Mouse (Mus musculus): ENCODE data around the gene Sash1.

Gene Sash1

DNA sequence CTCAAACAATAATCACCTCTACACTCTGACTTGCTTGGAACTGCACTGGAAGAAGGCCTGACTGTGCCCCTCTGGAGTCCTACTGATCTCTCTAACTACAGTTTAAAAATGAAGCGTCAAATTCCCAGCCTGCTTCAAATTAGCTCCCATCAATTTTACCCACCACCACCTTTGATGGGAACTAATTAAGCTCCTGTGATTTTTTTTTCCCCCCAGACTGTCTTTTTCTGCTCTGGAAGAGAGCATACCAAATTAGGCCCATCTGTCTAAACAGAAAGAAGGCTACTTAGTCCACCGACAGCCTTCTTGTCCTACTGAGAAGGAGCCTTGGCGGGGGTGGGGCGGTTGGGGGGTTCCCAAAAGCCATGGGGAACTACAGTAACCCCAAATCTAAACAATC is 37.9 kb downstream of the Sash1 start:
- no peak for DNase-seq

- DNase-seq = no peak
Measured at GRCm38 (mm10) chr10:8846258-8846657, 39.6 kb downstream of the Sash1 start.

- no peak for DNase-seq
Measured at GRCm38 (mm10) chr10:8845230-8845770, 40.6 kb downstream of the Sash1 start.

DNA sequence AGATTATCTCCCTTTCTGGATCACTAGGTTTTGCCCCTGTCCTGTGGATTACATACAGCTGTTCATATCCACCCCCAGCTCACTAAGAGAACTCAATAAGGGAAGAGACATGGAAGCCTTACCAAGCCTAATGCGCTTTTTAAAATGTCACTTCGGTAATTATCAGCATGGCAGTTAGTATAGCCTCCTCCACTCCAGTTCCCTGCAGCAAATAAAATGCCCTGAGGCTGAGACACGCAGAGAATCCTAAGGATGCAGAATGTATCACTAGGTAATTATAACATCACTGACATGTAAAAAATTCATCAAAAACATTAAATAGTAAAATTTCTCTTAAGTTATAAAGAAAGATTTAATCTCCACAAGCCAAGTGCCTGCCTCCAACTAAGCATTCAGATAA is 45.9 kb downstream of the Sash1 start:
- no peak for DNase-seq

- DNase-seq = peak; percentile 50 to 64
Measured at GRCm38 (mm10) chr10:8833816-8834464, 51.9 kb downstream of the Sash1 start.

DNA sequence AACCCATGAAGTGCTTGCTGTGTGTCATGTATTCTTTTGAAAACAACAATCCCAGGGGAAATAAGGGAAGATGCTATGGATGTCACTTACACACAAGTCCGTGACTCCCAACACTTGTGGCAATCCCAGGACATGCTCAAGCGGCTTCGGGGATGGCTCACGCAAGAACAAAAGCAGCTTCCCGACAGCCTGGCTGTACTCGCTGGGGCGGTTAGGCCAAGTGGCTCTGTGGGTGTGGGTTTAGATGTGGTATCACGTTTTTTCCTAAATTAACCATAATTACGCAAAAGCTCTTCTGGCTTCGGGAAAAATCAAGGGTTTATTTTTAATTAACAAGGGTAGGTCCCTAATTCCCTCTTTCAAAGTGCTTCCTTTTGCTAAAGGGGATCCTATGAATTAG is 59.6 kb downstream of the Sash1 start:
- DNase-seq = no peak

- DNase-seq = no peak
Measured at GRCm38 (mm10) chr10:8825874-8826273, 60.0 kb downstream of the Sash1 start.

- no peak for DNase-seq
Measured at GRCm38 (mm10) chr10:8818066-8818465, 67.8 kb downstream of the Sash1 start.

GRCm38 (mm10) chr10:8813984-8814578 is 71.8 kb downstream of the Sash1 start:
- DNase-seq = no peak

- no peak for DNase-seq
Measured at GRCm38 (mm10) chr10:8813259-8813658, 72.6 kb downstream of the Sash1 start.

- no peak for DNase-seq
Measured at GRCm38 (mm10) chr10:8812807-8813206, 73.1 kb downstream of the Sash1 start.

DNA sequence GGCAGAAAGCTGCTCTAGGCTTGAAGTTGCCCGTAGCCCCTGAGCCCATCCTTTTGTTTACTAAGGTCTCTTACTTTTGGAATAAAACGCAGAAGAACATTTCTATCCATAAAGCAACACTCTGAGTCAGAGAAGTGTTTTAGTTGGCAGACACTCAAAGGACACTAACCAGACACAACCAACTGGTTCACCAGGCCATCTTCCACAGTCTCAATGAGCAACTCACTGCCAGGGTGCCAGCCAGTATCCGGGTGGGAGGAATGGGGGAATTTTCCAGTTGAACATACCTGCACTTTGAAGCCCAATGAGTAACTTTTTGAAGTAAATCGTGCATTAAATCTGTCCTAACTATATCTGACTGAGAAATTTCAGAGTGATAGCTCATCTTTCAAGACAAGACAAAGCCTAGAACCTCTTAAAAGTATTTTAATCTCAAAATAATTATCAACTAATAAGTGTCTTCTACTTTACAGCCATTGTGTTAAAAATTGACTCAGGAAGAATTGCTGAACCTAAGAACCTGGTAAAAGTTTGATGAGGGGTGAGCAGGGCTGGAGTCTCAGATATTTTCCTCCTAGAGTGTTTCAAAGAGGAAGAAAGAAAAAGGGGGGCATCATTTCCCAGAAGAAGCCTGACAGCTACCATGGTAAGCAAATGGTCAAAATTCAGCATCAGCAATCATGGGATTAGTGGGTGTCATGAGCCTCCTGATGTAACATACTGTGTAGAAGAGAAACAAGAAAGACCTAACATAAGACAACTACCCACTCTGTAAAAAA is 74.4 kb downstream of the Sash1 start:
- peak in 1 of 2 experiments; percentile 44 for DNase-seq

GRCm38 (mm10) chr10:8810496-8810895 is 75.4 kb downstream of the Sash1 start:
- DNase-seq = no peak

- DNase-seq = no peak
Measured at GRCm38 (mm10) chr10:8808383-8808782, 77.5 kb downstream of the Sash1 start.

- no peak for DNase-seq
Measured at GRCm38 (mm10) chr10:8807581-8807980, 78.3 kb downstream of the Sash1 start.

DNA sequence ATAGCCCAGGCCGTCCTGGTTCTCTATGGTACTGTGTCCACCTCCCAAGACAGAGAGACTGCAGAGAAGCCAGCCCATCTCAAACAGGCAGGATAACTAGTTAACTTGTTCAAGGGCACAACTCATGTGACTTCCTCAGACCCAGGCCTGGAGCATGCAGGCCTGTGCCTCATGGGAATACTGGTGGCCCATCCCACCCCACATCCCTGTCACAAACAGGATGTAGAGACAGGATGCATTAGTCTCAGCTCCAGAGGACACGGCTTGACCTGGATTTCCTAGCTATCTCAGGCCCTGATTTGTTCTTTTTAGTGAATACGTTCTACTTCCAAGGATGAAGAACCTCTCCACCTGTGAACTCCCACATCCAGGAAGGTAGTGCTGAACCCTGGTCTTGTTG is 80.5 kb downstream of the Sash1 start:
- peak; percentile 34 to 58 for DNase-seq

DNA sequence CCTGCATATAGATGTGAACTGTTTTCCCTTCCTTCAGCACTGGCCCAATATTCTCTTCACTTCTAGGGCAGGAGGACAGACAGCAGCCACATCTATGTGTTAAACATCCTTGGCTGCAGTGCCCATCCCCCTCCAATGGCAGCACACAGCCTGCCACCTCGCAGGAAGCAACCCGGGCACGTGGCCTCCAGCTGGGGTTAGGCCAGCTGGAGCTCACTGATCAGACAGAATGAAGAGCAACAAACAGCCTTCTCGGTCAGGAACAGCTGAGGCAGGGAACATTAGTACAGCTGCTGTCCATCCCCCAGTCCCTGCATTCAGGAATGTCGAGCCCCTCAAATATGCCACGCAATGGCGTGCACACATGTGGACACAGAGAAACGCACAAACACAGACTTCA is 81.6 kb downstream of the Sash1 start:
- peak; percentile 40 to 62 for DNase-seq

- no peak for DNase-seq
Measured at GRCm38 (mm10) chr10:8801719-8802347, 84.0 kb downstream of the Sash1 start.

DNA sequence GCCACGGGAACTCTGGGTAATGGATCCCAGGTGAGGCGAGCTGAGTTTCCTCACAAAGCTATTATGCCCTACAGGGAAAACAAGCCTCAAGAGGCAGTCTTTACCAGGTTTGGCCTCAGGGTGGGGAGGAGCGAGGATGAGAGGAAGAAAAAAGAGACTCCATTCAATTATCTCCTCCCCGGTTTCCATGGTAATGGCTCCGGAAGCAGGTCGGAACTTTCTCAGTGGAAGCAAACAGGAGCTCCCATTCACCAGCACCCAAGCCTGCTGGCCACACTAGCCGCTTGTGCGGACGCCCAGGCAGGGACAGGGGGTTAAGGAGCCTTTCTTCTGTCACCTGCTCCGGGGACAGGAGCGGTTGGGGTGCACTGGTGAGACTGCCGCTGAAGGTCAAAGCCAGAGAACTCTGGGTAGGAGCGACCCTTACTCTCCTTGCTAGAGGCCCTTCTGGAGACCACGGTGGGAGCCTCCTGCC is 84.7 kb downstream of the Sash1 start:
- no peak for DNase-seq

DNA sequence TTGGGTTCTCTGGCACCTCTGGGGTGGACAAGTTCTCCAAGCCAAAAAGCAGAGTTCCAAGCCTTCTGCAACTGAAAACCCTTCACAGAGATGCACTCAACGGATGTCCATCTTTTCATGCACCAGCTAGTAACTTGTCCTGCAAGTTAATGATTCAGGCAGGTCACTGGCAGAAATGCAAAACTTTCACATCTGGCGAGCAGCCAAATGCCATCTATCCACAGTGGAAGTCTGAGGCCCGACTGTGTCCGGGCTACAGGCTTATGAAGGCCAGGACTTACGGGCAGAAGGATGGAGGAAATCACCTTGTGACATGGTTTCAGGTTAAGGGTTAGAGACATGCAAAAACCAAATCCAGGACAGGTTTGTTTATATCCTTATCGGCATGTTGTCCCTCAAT is 88.0 kb downstream of the Sash1 start:
- DNase-seq = peak; percentile 66 to 75

GRCm38 (mm10) chr10:8795336-8795735 is 90.5 kb downstream of the Sash1 start:
- DNase-seq = peak; percentile 86 to 89

DNA sequence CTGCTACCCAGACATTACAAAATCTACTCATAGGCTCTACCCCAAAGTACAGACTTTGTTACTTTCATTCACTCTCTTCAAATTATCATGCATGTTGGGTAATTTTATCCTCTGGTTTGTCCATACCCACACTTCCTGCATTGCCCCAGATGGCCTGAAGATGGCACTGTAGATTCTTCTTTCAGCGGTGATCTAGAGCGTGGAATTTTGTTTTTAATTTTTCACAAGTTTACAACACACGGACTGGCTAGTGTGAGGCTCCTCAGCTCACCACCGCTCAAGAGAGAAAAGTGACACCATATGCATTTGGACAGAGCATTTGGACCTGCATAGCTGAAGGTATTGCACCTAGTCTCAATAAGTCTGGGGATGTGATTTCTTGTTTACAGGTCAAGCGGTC is 93.5 kb downstream of the Sash1 start:
- peak; percentile 84 to 86 for DNase-seq

DNA sequence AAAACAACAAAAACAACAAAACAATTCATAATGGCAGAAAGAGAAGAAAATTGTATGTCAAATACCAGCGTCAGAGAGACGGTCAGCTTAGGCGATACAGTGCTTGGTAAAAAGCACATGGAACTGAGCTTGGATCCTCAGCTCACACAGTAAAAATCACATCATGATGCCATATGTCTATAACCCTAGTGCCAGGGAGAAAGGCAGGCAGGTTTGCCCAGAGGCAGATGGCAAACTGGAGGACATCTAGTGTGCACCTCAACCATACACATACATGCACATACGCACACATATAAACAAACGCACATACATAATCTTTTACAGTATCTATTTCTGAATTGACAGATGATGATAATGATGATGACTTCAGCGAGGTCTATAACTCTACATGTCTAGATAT is 96.8 kb downstream of the Sash1 start:
- DNase-seq = no peak
